Mouse (Mus musculus): Measurements from ENCODE around the gene A1cf.

GRCm38 (mm10) chr19:31956359-31956758, 87.8 kb downstream of the A1cf start:
- no peak for TF ChIP-seq E2F4 (IDR thresholded peaks at IDR 0.05; ENCODE audit: insufficient read depth)
- TF ChIP-seq MAX (IDR thresholded peaks at IDR 0.05; ENCODE audit: low read depth), result no peak
- TF ChIP-seq POLR2A (IDR thresholded peaks at IDR 0.05; ENCODE audit: insufficient read length, low read depth), result no peak
- no peak for TF ChIP-seq POLR2AphosphoS2 (IDR thresholded peaks at IDR 0.05; ENCODE audit: insufficient read length, low read depth)
- no peak for TF ChIP-seq USF1 (IDR thresholded peaks at IDR 0.05; ENCODE audit: low read depth)
- TF ChIP-seq TCF12 (IDR thresholded peaks at IDR 0.05; ENCODE audit: insufficient read depth, poor library complexity, severe bottlenecking), result no peak
- no peak for TF ChIP-seq CEBPB (IDR thresholded peaks at IDR 0.05; ENCODE audit: insufficient read depth, poor library complexity, severe bottlenecking)
- no peak for TF ChIP-seq MYOD1 (IDR thresholded peaks at IDR 0.05; ENCODE audit: control insufficient read depth in 1 of 3, insufficient read length in 2 of 3, low read depth in 2 of 3)
- TF ChIP-seq MYOG (IDR thresholded peaks at IDR 0.05; ENCODE audit: control insufficient read depth in 1 of 3, insufficient read depth in 1 of 3, insufficient read length in 2 of 3, low read depth in 2 of 3), result no peak
- TF ChIP-seq SRF (IDR thresholded peaks at IDR 0.05; ENCODE audit: control insufficient read depth, insufficient read length, low read depth), result no peak
- no peak for TF ChIP-seq TCF3 (IDR thresholded peaks at IDR 0.05; ENCODE audit: insufficient read length, low read depth)
